Mouse (Mus musculus) NIH3T3 (cell line): ENCODE measurements at regions not wholly inside any gene's neighbourhood (a gene's known extent, or its start where the extent isn't known, plus 50 kb on each side); places are given as distances from the start of the nearest gene placed in this dataset.

ENCODE experiments used
- DNase-seq: peaks from one replicate; pipeline ENCODE4 v3.0.0-alpha.2; 2012; ENCODE audit warnings: low read depth

- DNase-seq, result no peak
Measured at GRCm38 (mm10) chr16:52746186-52746585, 292.3 kb upstream of the Alcam start.

GRCm38 (mm10) chr16:52744720-52745119, 290.8 kb upstream of the Alcam start:
- DNase-seq, result no peak

GRCm38 (mm10) chr16:52742166-52742565, 288.3 kb upstream of the Alcam start:
- no peak for DNase-seq

GRCm38 (mm10) chr16:52726120-52726844, 272.4 kb upstream of the Alcam start:
- no peak for DNase-seq

GRCm38 (mm10) chr16:52718231-52718932, 264.5 kb upstream of the Alcam start:
- no peak for DNase-seq

GRCm38 (mm10) chr16:52690272-52690671, 236.4 kb upstream of the Alcam start:
- no peak for DNase-seq

GRCm38 (mm10) chr16:52654825-52655224, 201.0 kb upstream of the Alcam start:
- no peak for DNase-seq
